Comparison of ENCODE assay signal across 10 mouse cellular contexts in genomic region chr16:21198529-21198928, GRCm38 (mm10). TPM values are rescaled to one million over a fixed set of nuclear protein-coding genes. Genes with fewer than 3 reads are reported as not detected.
DNase-seq lines count a peak whose midpoint lies in the region; ATAC-seq lines count a peak whose summit lies in the region.
"Had no signal": no experiment of that assay in that cellular context is flagged by ENCODE, and none has a peak within 500 bp of the region (broad histone marks: within the 10 kb centered on the region; RNA-seq: fewer than 3 reads in every experiment).

No protein-coding gene starts in this region.

- WGBS in heart, embryonic 11.5 days (ENCODE audit: insufficient replicate concordance): 5% methylated on average over 1 of the region's 1 CpGs
- WGBS in midbrain, embryonic 11.5 days: 12% methylated on average over 1 of the region's 1 CpGs
- WGBS in midbrain, embryonic 10.5 days: 3% methylated on average over 1 of the region's 1 CpGs

- no peaks in the 10 kb centered on the region for H3K4me1 ChIP-seq in heart, embryonic 11.5 days (ENCODE audit: control insufficient read depth, insufficient read depth, low read length)
- no peaks in the 10 kb centered on the region for H3K4me1 ChIP-seq in midbrain, embryonic 11.5 days (ENCODE audit: control insufficient read depth, insufficient read depth, low read length)
- peaks cover 5% of the 10 kb centered on the region; the same call in 1 of the 2 replicates for H3K4me1 ChIP-seq in midbrain, embryonic 10.5 days
- H3K4me1 ChIP-seq: neural tube, embryonic 13.5 days had no signal

- no peak overlapping the region for H3K27ac ChIP-seq in heart, embryonic 11.5 days (ENCODE audit: low read depth, low read length)
- no peak overlapping the region for H3K27ac ChIP-seq in midbrain, embryonic 11.5 days (ENCODE audit: low read depth, low read length)
- no peak overlapping the region for H3K27ac ChIP-seq in midbrain, embryonic 10.5 days (replicated peaks)
- H3K27ac ChIP-seq: neural tube, embryonic 13.5 days had no signal

- H3K27me3 ChIP-seq in heart, embryonic 11.5 days (ENCODE audit: control insufficient read depth, insufficient read depth, low read length): peaks cover 2% of the 10 kb centered on the region; the same call in 1 of the 2 replicates
- no peaks in the 10 kb centered on the region for H3K27me3 ChIP-seq in midbrain, embryonic 11.5 days (ENCODE audit: control insufficient read depth, insufficient read depth, low read length)
- H3K27me3 ChIP-seq in midbrain, embryonic 10.5 days (ENCODE audit: low read depth, poor library complexity, severe bottlenecking): peaks cover 24% of the 10 kb centered on the region

- DNase-seq in heart, adult 11 months: peak; percentile 83
- peak; percentile 79 for DNase-seq in midbrain, embryonic 11.5 days (ENCODE audit: low spot score, missing footprints)
- DNase-seq in midbrain, embryonic 10.5 days (ENCODE audit: low spot score): no peak
- DNase-seq in adipocyte (ENCODE audit: low spot score): peak; percentile 43
- DNase-seq in retina, postnatal 1 day: peak; percentile 57
- no peak for DNase-seq in layer of hippocampus, postnatal 25 days (ENCODE audit: extremely low spot score in 1 of 2, low spot score in 1 of 2)
- no peak for DNase-seq in cerebellum, adult 11 months

- ATAC-seq in heart, embryonic 11.5 days (replicated peaks; ENCODE audit: insufficient number of reproducible peaks, low FRiP score, low TSS enrichment): no peak
- ATAC-seq in midbrain, embryonic 11.5 days (ENCODE audit: low FRiP score): no peak

- H3K4me3 ChIP-seq in heart, embryonic 11.5 days (ENCODE audit: low read depth, low read length): no peak overlapping the region
- H3K4me3 ChIP-seq in midbrain, embryonic 11.5 days (ENCODE audit: low read depth, low read length): no peak overlapping the region
- H3K4me3 ChIP-seq in midbrain, embryonic 10.5 days: no peak overlapping the region
- H3K4me3 ChIP-seq: neural tube, embryonic 13.5 days had no signal

- H3K9me3 ChIP-seq in heart, embryonic 11.5 days (replicated peaks; ENCODE audit: control insufficient read depth, low read length): no peaks in the 10 kb centered on the region
- H3K9me3 ChIP-seq in midbrain, embryonic 11.5 days (ENCODE audit: control insufficient read depth, low read length): no peaks in the 10 kb centered on the region
- no peaks in the 10 kb centered on the region for H3K9me3 ChIP-seq in midbrain, embryonic 10.5 days (replicated peaks)
- H3K9me3 ChIP-seq: neural tube, embryonic 13.5 days had no signal

- no peaks in the 10 kb centered on the region for H3K36me3 ChIP-seq in heart, embryonic 11.5 days (ENCODE audit: control insufficient read depth, insufficient read depth, low read length)
- no peaks in the 10 kb centered on the region for H3K36me3 ChIP-seq in midbrain, embryonic 11.5 days (ENCODE audit: control insufficient read depth, insufficient read depth, low read length)
- no peaks in the 10 kb centered on the region for H3K36me3 ChIP-seq in midbrain, embryonic 10.5 days
- H3K36me3 ChIP-seq: neural tube, embryonic 13.5 days had no signal

- no peak overlapping the region for H3K9ac ChIP-seq in heart, embryonic 11.5 days (ENCODE audit: low read depth, low read length)
- no peak overlapping the region; the same call in 1 of the 2 replicates for H3K9ac ChIP-seq in midbrain, embryonic 11.5 days (ENCODE audit: low read length)
- H3K9ac ChIP-seq: neural tube, embryonic 13.5 days had no signal

- H3K4me2 ChIP-seq in heart, embryonic 11.5 days: no peak overlapping the region
- no peak overlapping the region for H3K4me2 ChIP-seq in midbrain, embryonic 11.5 days
- H3K4me2 ChIP-seq: neural tube, embryonic 13.5 days had no signal

RNA-seq across cellular contexts. Expression of gene Ephb3, which starts 6.0 kb away (rescaled TPM):
- polyA plus RNA-seq in heart, embryonic 11.5 days (2014; fragmentation: Nextera tagmentation; extraction: Ambion mirVana): 12.9 and 16.0 TPM in 2 replicates
- polyA plus RNA-seq in midbrain, embryonic 11.5 days (2014; fragmentation: Nextera tagmentation; extraction: Ambion mirVana): 7.7 and 9.8 TPM in 2 replicates
- polyA plus RNA-seq in midbrain, embryonic 10.5 days (2016; fragmentation: Nextera tagmentation; extraction: Ambion mirVana): 14.6 and 15.7 TPM in 2 replicates
- total RNA-seq in layer of hippocampus, postnatal 25 days (2021): 10 to 100 TPM; 19.4 to 25.7 TPM

RNA-seq across cellular contexts. Expression of gene Teddm3, which starts 44.7 kb away (rescaled TPM):
- 0.38 TPM in 1 of 2 replicates, not detected in the other for polyA plus RNA-seq in heart, embryonic 11.5 days (2014; fragmentation: Nextera tagmentation; extraction: Ambion mirVana)
- polyA plus RNA-seq in midbrain, embryonic 11.5 days (2014; fragmentation: Nextera tagmentation; extraction: Ambion mirVana): not detected in 2 replicates
- polyA plus RNA-seq in midbrain, embryonic 10.5 days (2016; fragmentation: Nextera tagmentation; extraction: Ambion mirVana): not detected in 2 replicates
- 1 to 10 TPM in 1 of 2 experiments, under 1 TPM in 1; 0.89 to 1.0 TPM for total RNA-seq in layer of hippocampus, postnatal 25 days (2021)
- polyA plus RNA-seq: heart, embryonic 16.5 days; neural tube, embryonic 13.5 days had no signal

Comparison
In these comparisons a context has a peak if more than half of its experiments do, and no peak if none do; other contexts are left out.
1. DNase-seq: peak in heart, adult 11 months (single experiment), midbrain, embryonic 11.5 days (single experiment), adipocyte (single experiment) and retina, postnatal 1 day (single experiment); none in midbrain, embryonic 10.5 days (single experiment), layer of hippocampus, postnatal 25 days (0 of 2) and cerebellum, adult 11 months (single experiment).